Mouse (Mus musculus): ENCODE results near the gene Sgms1.

The Sgms1 gene

DNA sequence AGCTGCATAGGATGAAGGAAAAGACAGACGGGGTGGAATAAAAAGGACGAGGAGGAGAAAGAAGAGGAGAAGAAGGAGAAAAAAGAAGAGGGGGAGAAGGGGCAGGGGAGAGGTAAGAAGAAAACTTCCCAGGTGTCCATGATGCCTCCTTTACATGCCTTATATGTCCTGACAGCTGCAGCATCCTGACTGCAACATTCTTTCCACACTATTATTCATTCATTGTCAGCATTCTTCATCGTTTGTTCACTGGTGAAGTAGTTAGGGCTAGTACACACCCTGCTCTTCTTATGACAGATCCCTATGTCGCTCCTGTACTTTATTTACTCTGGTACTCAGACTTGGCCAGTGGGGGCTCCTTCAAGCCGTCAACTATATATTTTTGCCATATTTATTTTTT lies 98.4 kb downstream of the Sgms1 start:
- no peak for DNase-seq

DNA sequence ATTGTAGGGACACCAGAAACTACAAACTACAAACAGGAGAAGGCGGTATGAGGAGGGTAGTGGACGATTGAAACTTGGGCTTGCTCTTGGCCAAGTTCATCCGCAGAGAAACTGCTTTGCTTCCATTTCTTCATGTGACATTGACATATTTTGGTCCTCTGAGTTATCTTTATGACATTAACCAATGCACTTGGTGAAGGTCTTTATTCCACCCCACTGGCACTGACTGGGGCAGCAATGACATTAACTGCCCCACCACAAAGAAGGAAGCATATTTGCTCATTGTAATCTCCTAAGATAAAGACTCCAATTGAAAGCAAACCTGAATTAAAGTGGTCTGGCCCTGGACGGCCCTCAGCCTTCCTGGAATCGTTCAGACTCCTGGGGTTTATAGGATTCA lies 100.6 kb downstream of the Sgms1 start:
- no peak for DNase-seq

GRCm38 (mm10) chr19:32287839-32288238 lies 101.7 kb downstream of the Sgms1 start:
- no peak for DNase-seq

DNA sequence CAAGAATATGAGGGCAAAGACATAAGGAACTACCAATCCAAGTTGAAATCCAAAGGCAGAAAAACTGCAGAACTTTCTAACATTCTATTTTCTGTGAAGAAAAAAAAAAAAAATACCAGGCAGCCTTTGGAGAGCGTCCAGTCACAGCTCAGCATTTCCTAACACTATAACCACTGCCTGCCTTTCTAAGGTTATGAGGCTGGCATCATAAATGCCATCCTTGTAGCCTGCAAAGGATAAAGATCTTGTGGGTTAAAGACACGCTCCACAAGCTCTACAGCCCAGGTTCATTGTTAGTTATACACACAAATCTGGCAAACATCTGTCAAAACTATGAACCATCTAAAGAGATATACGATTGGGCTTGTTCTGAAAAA lies 104.1 kb downstream of the Sgms1 start:
- no peak for DNase-seq

DNA sequence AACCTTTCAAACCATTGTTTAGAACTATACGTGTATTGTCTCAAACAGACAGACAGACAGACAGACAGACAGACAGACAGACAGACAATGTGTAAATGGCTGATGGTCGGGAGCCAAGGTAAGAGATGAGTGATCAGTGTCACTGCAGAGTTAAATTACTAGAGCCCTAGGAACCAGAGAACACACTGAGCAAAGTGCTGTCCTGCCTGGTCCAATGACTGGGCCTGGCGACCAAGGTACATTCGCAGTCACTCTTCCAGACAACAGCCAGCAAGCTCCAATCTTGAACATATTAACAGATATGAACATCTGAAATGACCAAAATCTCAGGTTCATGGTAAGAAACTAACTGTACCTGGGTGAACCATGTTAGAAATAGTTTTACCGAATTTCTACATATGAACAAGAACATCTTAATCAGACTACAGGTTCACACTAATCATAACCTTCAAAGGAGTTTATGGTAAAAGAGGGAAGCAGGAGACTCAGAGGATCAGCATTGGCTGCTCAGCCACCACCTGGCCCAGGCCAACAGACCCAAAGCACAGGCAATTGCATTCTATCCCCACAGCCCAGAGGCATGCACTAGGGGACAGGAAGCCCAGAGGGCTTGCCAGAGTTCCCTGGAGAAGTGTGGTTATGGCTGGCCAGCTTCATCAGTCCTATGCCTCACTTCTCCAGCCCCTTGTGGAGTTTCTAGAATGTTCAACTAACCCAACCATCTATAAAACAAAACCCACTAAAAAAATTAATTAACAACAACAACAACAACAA lies 104.6 kb downstream of the Sgms1 start:
- no peak for DNase-seq

DNA sequence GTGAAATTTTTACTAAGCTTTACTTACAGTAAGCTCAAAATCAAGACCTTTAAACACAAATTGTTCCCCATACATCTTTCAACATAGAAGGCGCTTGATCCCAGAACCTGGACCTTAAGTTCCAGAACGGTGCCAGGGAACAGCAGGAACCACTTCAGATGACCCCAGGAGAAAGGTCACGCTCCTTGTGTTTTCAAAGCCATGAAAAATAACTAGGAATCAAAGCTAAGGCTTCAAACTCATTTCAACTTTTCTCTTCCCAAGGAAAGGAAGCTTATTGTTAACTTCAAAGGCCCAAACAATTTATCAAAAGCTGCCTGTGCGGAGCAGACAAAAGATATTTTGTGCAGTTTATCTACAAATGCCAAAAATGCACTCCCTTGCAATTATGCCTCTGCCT lies 107.6 kb downstream of the Sgms1 start:
- no peak for DNase-seq

DNA sequence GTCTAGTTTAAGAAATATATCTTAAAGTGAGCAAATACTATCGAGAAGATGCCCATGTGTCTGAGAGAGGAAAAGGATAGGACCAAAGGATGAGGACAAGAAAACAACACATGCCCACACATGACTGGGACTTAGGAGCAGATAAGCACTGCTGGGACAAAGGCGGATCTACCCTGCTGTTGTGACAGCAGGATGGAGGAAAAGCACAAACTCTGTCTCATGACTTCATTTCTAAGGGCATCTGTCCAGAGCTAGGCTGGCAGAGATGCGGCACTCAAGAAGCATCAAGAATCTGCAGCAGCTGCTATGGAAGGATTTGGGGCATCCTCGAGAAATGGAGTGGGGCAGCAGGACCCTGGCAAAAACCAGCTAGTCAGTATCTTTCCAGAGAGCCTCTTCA lies 109.1 kb downstream of the Sgms1 start:
- DNase-seq, result peak; percentile 31

- DNase-seq, result no peak
Measured at GRCm38 (mm10) chr19:32279400-32279799, 110.1 kb downstream of the Sgms1 start.

DNA sequence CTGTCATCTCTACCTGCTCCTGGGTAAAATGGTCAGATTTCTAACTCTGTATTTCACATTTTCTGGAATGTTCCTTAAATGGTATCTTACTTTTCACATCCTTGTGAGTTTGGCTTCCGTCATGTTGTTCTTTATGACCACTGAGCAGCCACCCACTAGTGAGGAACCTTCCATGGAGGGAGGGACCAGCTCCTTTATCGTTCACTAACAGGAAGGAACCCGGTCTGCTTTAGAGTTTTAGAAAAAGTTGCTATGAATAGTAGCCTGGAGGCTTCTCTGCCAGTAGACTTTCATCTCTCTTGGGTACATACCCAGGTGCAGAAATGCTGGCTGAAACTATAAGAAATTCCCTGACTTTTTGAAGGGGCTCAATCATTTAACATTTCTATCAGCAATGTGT lies 111.6 kb downstream of the Sgms1 start:
- no peak for DNase-seq

- DNase-seq, result no peak
Measured at GRCm38 (mm10) chr19:32277287-32277686, 112.2 kb downstream of the Sgms1 start.

GRCm38 (mm10) chr19:32276817-32277216 lies 112.7 kb downstream of the Sgms1 start:
- DNase-seq, result no peak

DNA sequence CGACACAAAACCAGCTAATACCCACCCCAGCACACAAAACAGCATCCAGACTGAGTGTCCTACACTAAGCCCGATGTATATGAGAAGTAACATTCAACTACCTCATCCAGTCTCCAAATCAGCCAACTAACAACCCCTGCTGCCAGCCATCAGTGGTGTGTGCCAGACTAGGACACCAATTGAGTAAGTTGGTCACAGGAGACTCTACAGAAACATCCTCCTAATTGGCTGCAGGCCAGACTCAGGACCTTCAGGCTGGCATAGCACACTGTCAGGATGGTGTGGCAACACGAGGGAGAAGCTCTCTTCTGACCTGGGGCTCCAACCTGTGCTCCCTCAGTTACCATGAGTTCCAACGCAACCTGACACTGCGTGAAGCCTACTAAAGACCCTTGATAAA lies 113.3 kb downstream of the Sgms1 start:
- peak; percentile 29 for DNase-seq

DNA sequence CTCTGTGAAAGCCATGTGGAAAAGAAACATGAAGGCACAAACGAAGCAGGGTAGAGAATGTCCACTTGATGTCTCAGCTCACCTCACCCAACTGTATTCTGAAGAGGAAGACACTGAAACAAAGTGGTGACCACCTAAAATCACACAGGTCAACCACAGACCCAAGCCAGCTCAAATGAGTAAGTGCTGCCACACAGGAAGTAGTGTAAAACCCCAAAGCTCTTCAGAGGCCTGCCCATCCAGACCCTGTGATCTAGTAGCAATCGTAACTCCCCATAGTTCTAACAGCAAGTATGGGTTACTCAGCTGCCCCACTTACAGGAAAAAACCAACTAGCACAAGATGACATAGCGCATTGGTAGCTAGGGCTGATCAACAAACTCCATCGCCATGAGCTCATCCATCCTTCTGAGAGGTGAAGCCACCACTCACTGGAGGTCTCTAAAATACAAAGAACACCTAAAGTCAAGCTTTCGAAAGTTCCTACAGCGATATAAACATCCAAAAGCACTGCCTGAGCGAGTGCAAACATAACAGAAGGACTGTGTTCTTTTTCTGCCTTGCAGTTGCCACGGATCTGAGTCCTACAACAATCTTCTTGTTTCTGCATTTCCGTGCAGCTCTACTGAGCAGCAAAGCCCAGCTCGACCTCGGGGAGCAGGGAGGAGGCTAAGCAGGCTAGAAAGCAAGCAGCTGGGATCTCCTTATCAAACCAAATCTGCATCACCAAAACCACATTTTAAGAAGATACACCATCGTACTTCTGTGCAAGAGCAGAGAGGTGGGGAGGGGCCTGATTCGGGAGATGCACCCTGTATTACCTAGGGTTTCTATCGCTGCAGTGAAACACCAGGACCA lies 114.2 kb downstream of the Sgms1 start:
- no peak for DNase-seq

- no peak for DNase-seq
Measured at GRCm38 (mm10) chr19:32274145-32274544, 115.4 kb downstream of the Sgms1 start.

DNA sequence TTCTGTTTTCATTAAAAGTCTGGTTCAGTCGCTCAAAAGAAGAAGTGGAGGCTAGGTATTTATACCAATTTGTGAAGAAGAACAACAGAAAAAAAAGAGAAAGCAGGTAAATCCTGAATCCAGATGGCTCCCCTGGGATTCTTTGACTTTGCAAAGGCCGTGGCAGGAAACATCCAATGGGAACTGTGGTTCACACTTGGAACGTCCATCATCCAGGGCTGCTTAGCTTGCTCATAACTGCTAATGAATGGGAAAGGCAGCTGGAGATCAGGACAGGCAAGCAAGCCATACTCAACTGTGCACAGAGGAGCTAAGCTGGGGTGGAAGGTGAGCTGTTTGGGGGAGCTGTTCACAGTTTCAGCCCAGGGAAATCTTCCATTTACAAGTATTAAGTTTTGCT lies 115.8 kb downstream of the Sgms1 start:
- no peak for DNase-seq

GRCm38 (mm10) chr19:32272475-32273260 lies 116.8 kb downstream of the Sgms1 start:
- no peak for DNase-seq

DNA sequence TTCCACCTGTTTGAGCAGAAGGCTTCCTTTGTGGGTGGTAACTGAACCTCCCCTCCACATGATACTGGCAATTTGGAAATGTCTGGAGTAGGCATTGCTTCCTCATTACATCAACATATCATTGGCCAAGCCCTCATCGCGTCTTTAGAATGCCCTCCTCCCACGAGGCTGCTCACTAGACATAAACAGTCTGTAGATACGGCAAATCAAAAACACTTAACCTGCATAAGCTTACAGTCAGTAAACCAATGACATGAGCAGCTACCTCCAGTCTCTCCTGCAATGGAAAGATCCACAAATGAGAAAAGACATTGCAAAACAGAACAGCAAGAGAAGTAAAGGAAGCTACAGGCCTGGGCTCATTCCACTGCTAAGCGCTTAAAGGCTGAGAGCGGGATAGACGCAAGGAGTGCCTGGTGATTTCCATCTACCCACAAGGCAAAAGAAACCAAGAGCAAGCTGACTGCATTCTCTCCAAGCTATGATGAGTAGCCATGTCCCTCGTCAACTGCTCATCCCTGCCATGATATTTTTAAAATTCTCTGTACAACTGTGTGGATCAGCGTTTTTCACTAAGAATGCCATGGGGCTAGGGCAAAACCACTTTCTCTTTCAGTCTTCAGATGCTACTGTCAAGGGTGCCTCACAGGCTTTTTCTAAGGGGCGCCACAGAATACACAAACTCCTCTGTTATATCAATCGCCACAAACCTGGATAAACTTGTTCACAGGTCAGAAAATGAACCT lies 117.9 kb downstream of the Sgms1 start:
- DNase-seq, result no peak

DNA sequence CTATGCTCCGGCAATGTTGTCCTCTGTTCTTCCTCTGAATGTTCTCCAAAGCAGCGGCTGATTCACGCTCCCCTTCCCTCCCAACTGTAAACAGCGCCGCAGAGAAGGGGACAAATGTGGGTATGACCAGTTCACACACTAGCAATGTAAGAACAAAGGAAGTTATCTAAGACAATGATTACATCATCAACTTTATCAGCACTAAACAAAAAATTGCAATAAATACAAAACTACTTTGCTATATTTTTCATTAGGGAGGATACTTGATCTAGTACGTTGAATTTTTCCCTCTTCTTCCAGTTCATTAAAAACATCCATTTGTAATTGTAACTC lies 119.7 kb downstream of the Sgms1 start:
- no peak for DNase-seq

- no peak for DNase-seq
Measured at GRCm38 (mm10) chr19:32269141-32269843, 120.2 kb downstream of the Sgms1 start.

DNA sequence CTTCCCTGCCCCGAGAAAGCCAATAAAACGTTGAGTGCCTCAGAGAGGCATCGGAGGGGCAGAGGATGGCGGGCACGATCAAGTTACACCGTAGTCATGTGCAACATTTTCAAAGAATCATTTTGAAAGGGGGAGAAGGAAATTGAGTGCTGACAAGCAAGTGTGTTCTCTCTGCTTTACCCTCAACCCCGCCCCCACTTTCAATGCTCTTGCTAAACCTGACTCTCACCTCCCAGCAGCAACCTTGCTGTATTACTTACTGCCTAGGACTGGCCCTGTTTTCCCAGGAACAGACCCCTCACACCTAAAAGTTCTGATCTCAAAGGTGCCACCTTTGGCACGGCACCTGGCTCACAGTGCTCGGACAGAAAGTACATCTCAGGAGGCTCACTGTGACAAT lies 121.0 kb downstream of the Sgms1 start:
- DNase-seq, result no peak

DNA sequence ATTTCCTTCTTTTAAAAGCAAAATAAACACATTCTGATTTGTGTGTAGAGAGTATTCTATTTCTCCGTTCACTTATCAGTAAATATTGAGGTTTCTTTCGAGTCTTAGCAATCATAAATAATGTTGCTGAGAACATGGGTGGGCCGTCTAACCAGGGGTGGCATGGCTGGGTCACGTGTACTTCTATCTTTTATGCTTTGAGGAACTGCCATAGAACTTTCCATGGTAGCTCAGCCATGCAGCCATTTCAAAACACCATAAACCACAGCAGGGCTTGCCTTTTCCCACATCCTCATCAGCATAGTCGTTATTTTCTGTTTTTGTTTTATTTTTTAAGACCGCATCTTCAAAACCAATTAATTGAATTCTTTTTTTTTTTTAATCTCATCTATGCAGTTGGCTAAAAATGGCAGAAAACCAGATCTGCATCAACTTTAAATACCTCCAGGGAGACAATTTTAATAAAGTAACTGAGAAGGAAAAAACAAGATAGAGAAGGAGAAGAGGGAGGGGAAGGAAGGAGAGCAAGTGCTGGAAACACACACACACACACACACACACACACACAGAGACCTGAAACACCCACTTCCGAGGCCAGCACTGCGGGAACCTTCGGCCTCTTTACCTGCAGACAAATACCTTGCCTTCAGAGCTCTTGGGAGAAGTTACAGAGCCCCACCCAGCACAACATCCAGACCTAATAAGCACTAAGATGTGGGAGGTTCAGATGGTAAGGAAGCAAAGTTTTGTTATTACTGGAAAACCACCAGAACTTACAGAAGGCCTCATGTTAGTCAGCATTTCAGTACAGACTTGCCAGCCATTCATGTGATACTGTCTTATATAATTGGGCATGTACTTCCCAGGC lies 122.9 kb downstream of the Sgms1 start:
- no peak for DNase-seq
